Mouse (Mus musculus) neural tube, embryonic 15.5 days (tissue): Measurements from ENCODE around the gene Gm5891. TPM values are rescaled to one million over a fixed set of nuclear protein-coding genes. Genes with fewer than 3 reads are reported as not detected.
"Not testable (repeated sequence)": the region's sequence is repeated elsewhere in the genome, so short reads cannot be mapped to it uniquely, and the experiment has no call there.

ENCODE experiments used
- ATAC-seq: fragments of 200-750 bp; cut with Nextera tagmentation; 2 replicates; pipeline ENCODE4 v1.8.0; 2017; ENCODE audit warnings: mild to moderate bottlenecking, moderate TSS enrichment, moderate library complexity; ENCODE audit not compliant: low FRiP score
- H3K27ac ChIP-seq: fragments of 300-500 bp; sonication (generic); replicated peaks from 2 replicates; pipeline ENCODE4 v1.5.1; 2015; ENCODE audit warnings: mild to moderate bottlenecking, inconsistent platforms
- H3K27me3 ChIP-seq: fragments of 300-500 bp; sonication (generic); replicated peaks from 2 replicates; pipeline ENCODE4 v1.6.1; 2015; ENCODE audit warnings: inconsistent platforms
- H3K36me3 ChIP-seq: fragments of 300-500 bp; sonication (generic); 2 replicates; pipeline ENCODE4 v1.6.1; 2015; ENCODE audit warnings: inconsistent platforms
- H3K4me1 ChIP-seq: fragments of 300-500 bp; sonication (generic); 2 replicates; pipeline ENCODE4 v1.6.1; 2015; ENCODE audit warnings: inconsistent platforms
- H3K4me2 ChIP-seq: fragments of 300-500 bp; sonication (generic); 2 replicates; pipeline ENCODE4 v1.6.1; 2015; ENCODE audit warnings: inconsistent platforms, mild to moderate bottlenecking, moderate library complexity
- H3K4me3 ChIP-seq: fragments of 300-500 bp; sonication (generic); replicated peaks from 2 replicates; pipeline ENCODE4 v1.5.1; 2015; ENCODE audit warnings: mild to moderate bottlenecking, inconsistent platforms
- H3K9ac ChIP-seq: fragments of 300-500 bp; sonication (generic); replicated peaks from 2 replicates; pipeline ENCODE4 v1.6.1; 2015; ENCODE audit warnings: mild to moderate bottlenecking, inconsistent platforms
- H3K9me3 ChIP-seq: fragments of 300-500 bp; sonication (generic); replicated peaks from 2 replicates; pipeline ENCODE4 v1.6.1; 2016; ENCODE audit warnings: inconsistent platforms
- WGBS: fragments of 180-500 bp; shearing (Covaris S2); methylation state at CpG from one replicate; pipeline ENCODE4 v1.1.7; 2015; ENCODE audit warnings: mixed read lengths; 5-methylcytosine and 5-hydroxymethylcytosine counted together
- polyA plus RNA-seq: library from polyadenylated mRNA; unstranded; fragments of >200 nt; fragmentation: Nextera tagmentation; extraction: Ambion mirVana; gene quantifications from 2 replicates; pipeline ENCODE4 v1.2.1, GENCODE M21; 2015

The Gm5891 gene
- not detected in 2 replicates for polyA plus RNA-seq

GRCm38 (mm10) chr7:21921191-21921590, at the start of gene Gm5891:
Gene Gm5891, minus strand, starts transcription at chr7:21921291.
- H3K4me3 ChIP-seq, H3K4me2 ChIP-seq, H3K9me3 ChIP-seq, H3K4me1 ChIP-seq, H3K27ac ChIP-seq, ATAC-seq, H3K36me3 ChIP-seq, H3K9ac ChIP-seq, H3K27me3 ChIP-seq: not testable (repeated sequence)
- no CpG with 5 or more reads among the region's 1 CpGs for WGBS

Other genes with a start within 250 kb of the Gm5891 start
- gene Gm4175, start 159.8 kb downstream of the Gm5891 start, polyA plus RNA-seq = not detected in 2 replicates
- gene Gm4177, start 124.6 kb downstream of the Gm5891 start, polyA plus RNA-seq = not detected in 2 replicates
- gene Vmn1r135, start 88.9 kb downstream of the Gm5891 start, polyA plus RNA-seq = not detected in 2 replicates
- gene Gm5725, start 77.0 kb downstream of the Gm5891 start, polyA plus RNA-seq = not detected in 2 replicates
- gene Vmn1r137, start 73.3 kb upstream of the Gm5891 start, polyA plus RNA-seq = not detected in 2 replicates
- not detected in 2 replicates for gene Vmn1r138, start 107.6 kb upstream of the Gm5891 start, polyA plus RNA-seq
- not detected in 2 replicates for gene Gm6176, start 135.0 kb upstream of the Gm5891 start, polyA plus RNA-seq
- not detected in 2 replicates for gene Vmn1r139, start 147.8 kb upstream of the Gm5891 start, polyA plus RNA-seq
- not detected in 2 replicates for gene Gm16451, start 197.0 kb upstream of the Gm5891 start, polyA plus RNA-seq
- not detected in 2 replicates for gene Gm10666, start 213.4 kb upstream of the Gm5891 start, polyA plus RNA-seq
- not detected in 2 replicates for gene Vmn1r142, start 242.7 kb upstream of the Gm5891 start, polyA plus RNA-seq